Mouse (Mus musculus) liver, adult 2 months (tissue): ENCODE measurements around the gene Cdc6. TPM values are rescaled to one million over a fixed set of nuclear protein-coding genes. Genes with fewer than 3 reads are reported as not detected.
"Not testable (repeated sequence)": the region's sequence is repeated elsewhere in the genome, so short reads cannot be mapped to it uniquely, and the experiment has no call there.

Experiments used
- DNase-seq: peaks from one replicate; pipeline ENCODE4 v3.0.0-alpha.2; 2011; ENCODE audit warnings: low read depth, low spot score; ENCODE audit errors: extremely low read depth
- H3K27ac ChIP-seq: fragments of 200-500 bp; replicated peaks from 2 replicates; pipeline ENCODE4 v1.5.1; 2012; ENCODE audit warnings: low read depth, mild to moderate bottlenecking, control low read depth, inconsistent platforms, low read length; ENCODE audit not compliant: insufficient read depth
- H3K27me3 ChIP-seq: fragments of 200-500 bp; 2 replicates; pipeline ENCODE4 v1.6.1; 2012; ENCODE audit warnings: mild to moderate bottlenecking, moderate library complexity, low read length, inconsistent platforms; ENCODE audit not compliant: control insufficient read depth, insufficient read depth
- H3K36me3 ChIP-seq: fragments of 200-500 bp; 2 replicates; pipeline ENCODE4 v1.6.1; 2012; ENCODE audit warnings: low read length, inconsistent platforms; ENCODE audit not compliant: control insufficient read depth, insufficient read depth
- H3K4me1 ChIP-seq: fragments of 200-500 bp; 2 replicates; pipeline ENCODE4 v1.6.1; 2011; ENCODE audit warnings: low read length; ENCODE audit not compliant: control insufficient read depth, insufficient read depth
- H3K4me3 ChIP-seq: fragments of 200-500 bp; 2 replicates; pipeline ENCODE4 v1.5.1; 2011; ENCODE audit warnings: low read depth, mild to moderate bottlenecking, control low read depth, low read length, moderate library complexity; ENCODE audit not compliant: insufficient read depth
- H3K79me2 ChIP-seq: fragments of 200-500 bp; 2 replicates; pipeline ENCODE4 v1.6.1; 2012; ENCODE audit warnings: inconsistent platforms, mild to moderate bottlenecking, low read length, moderate library complexity; ENCODE audit not compliant: control insufficient read depth, insufficient read depth
- H3K9ac ChIP-seq: fragments of 200-500 bp; 2 replicates; pipeline ENCODE4 v1.6.1; 2012; ENCODE audit warnings: low read depth, mild to moderate bottlenecking, control low read depth, inconsistent platforms, low read length
- CTCF ChIP-seq: fragments of 200-500 bp; IDR thresholded peaks from 2 replicates; pipeline ENCODE4 v1.5.1; 2011; ENCODE audit warnings: low read depth, low read length, control low read depth
- POLR2A ChIP-seq: fragments of 200-500 bp; IDR thresholded peaks from 2 replicates; pipeline ENCODE4 v1.6.1; 2011; ENCODE audit warnings: low read length, control low read depth; ENCODE audit not compliant: insufficient read depth; ENCODE audit errors: extremely low read depth
- WGBS: fragments of 180-500 bp; shearing (Covaris S2); methylation state at CpG from one replicate; pipeline ENCODE4 v1.1.7; 2018; 5-methylcytosine and 5-hydroxymethylcytosine counted together
- polyA plus RNA-seq: library from polyadenylated mRNA; depleted of rRNA; stranded (reverse); fragments of >200 nt; gene quantifications from 2 replicates; pipeline ENCODE4 v1.2.3, GENCODE M21; 2012
- total RNA-seq: library from RNA; depleted of rRNA; stranded (reverse); fragments of >200 nt; gene quantifications from 2 replicates; pipeline ENCODE4 v1.2.3, GENCODE M21; 2014

Gene Cdc6
- total and polyA plus RNA-seq, 2 experiments: 0.07 to 0.09 TPM

DNA sequence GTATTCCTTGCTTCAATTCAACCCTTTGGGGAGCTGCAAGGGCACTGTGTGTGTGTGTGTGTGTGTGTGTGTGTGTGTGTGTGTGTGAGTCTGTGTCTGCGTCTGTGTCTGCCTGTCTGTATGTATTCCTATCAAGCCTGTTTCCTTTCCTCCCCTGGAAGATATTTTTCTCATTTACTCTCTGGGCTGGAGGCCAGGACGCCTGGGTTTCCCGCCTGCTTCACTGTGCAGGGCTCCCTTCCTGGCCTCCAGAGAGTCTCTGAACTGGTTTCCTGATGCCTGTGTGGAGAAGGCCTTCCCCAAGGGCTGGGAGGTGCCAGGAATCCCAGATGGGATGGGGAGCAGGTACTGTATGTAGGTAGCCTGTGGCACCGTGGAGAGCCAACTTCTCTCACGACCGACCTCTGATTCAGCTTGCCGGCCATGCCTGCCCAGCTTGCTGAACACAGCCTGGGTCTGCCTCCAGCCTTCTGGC is 22.6 kb downstream of the Cdc6 start:
- Histone ChIP-seq H3K4me1 (peaks cover 10% of the 10 kb centered on the region), H3K27ac (0 out of 2 replicates have a peak overlapping the region, but pooled peaks have one; percentile 11), H3K36me3 (no peaks in the 10 kb centered on the region), H3K27me3 (no peaks in the 10 kb centered on the region), H3K4me3 (no peak overlapping the region), H3K79me2 (no peaks in the 10 kb centered on the region), H3K9ac (0 out of 2 replicates have a peak overlapping the region, but pooled peaks have one; percentile 33)
- DNase-seq: no peak
- TF ChIP-seq CTCF: no peak
- no peak for TF ChIP-seq POLR2A
- WGBS: 73% methylated on average over 7 of the region's 7 CpGs

DNA sequence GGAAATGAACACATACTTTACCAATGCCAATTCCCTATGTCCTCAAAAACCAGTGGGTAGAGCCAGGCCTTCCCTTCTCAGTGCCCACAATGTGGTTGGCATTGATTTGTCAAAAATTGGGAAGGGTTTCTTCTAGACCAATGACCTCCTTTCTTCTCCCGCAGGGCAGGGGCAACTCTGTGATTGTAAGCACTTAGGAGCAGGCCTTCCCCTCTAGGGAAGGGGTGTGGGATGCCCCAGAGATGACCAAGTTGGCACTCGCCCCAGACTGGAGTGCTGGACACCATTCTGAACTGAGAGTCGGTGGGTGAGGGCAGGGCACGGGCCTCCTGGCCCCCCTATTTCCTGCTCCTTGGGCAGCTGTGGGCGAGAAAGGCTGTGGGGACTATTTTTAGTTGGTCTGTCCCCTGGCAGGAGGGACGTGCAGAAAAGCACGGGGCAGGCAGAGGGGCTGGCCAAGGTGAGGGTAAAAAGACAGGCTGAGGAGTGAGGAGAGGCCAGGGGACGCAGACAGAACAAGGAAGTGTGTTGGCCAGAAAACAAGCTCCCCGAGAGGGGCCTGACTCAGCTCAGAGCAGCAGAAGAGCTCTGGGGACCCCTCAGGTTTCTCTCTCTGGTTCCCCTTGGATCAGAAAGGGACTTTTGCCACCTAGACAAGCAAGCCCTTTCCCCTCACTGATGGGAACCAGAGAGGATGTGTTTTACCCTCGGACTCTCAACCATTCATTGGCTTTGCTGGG is 23.3 kb downstream of the Cdc6 start:
- no peak for TF ChIP-seq POLR2A
- no peak for TF ChIP-seq CTCF
- Histone ChIP-seq H3K4me1 (peaks cover 16% of the 10 kb centered on the region), H3K9ac (no peak overlapping the region), H3K27ac (no peak overlapping the region), H3K27me3 (no peaks in the 10 kb centered on the region), H3K4me3 (no peak overlapping the region), H3K36me3 (no peaks in the 10 kb centered on the region), H3K79me2 (no peaks in the 10 kb centered on the region)
- 64% methylated on average over 10 of the region's 10 CpGs for WGBS
- DNase-seq: no peak

DNA sequence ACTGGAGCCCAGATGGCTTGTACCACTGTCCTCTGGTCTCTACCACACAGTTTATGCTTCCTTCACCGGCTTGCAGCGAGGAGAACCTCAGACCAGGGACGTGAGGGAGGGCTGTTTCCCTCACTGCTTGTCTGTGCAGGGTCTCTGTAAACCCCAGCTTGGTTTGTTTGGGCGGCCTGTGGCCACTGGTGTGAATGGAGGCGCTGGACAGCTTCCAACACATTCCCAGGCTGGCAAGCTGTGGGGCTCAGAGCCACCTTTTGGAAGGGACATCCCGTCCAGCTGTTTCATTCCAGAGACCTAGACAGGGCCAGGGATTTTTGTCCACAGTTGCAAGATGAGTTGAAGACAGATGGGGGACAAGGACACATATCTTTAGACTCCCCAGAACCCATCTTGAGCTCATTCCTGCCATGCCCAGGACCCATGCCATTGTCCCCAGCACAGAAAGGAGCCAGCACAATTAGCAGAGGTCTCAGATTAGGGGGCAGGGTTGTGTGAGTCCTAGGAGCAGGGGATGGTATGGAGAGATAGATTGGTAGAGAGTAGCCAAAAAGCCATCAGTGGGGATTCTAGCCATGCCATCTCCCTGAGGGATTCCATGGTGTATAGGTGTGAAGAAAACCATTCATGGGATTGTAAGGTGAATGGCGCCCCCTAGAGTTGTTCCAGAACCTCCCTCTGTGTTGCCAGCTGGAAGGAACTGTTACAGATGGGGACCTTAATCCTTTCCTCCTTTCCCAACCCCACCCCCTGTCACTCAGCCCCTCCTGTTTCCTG is 24.1 kb downstream of the Cdc6 start:
- Histone ChIP-seq H3K4me3 (no peak overlapping the region), H3K27me3 (no peaks in the 10 kb centered on the region), H3K9ac (no peak overlapping the region), H3K4me1 (peaks cover 19% of the 10 kb centered on the region), H3K36me3 (no peaks in the 10 kb centered on the region), H3K79me2 (no peaks in the 10 kb centered on the region), H3K27ac (no peak overlapping the region)
- DNase-seq: no peak
- TF ChIP-seq POLR2A (no peak), CTCF (no peak)
- WGBS: 62% methylated on average over 7 of the region's 7 CpGs

DNA sequence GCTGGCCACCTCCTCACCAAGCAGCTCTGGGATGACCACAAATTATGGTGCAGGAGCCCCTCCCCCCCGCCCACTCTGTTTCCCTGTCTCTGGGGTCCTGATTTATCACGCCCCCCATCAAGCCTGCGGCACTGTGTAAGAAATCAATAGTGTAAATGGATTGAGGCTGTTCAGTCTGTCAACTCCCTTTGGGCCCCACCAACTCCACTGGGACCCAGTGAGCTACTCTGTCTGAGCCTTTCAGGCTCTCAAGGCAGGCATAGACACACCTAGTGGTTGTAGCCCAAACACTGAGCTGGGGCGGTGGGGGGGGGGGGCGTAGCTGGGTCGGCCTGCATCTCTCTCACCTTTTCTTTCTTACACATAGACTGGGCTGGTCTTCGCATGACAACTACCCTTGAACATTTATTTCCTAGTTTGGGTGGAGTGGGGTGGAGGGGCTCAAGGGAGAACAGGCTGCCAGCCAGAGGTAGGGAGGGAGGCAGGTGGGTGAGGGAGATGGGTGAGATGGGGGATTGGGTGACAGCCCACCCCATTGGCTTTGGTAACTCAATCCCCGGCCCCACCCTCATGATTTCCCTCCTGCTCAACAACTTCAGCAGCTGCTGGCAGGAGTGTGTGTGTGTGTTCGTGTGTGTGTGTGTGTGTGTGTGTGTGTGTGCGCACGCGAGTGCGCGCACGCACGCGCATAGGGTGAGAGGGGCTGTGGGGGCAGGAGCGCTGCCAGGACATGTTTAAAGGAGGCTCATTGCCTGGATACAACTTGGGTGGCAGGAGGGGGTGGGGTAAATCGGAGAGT is 24.9 kb downstream of the Cdc6 start:
- WGBS: 43% methylated on average over 19 of the region's 19 CpGs
- no peaks in the 10 kb centered on the region for H3K79me2 ChIP-seq
- no peak overlapping the region for H3K4me3 ChIP-seq
- DNase-seq: no peak
- no peaks in the 10 kb centered on the region for H3K36me3 ChIP-seq
- no peaks in the 10 kb centered on the region for H3K27me3 ChIP-seq
- H3K9ac ChIP-seq: no peak overlapping the region
- TF ChIP-seq CTCF (no peak), POLR2A (no peak)
- H3K4me1 ChIP-seq: peaks cover 20% of the 10 kb centered on the region
- H3K27ac ChIP-seq: no peak overlapping the region

DNA sequence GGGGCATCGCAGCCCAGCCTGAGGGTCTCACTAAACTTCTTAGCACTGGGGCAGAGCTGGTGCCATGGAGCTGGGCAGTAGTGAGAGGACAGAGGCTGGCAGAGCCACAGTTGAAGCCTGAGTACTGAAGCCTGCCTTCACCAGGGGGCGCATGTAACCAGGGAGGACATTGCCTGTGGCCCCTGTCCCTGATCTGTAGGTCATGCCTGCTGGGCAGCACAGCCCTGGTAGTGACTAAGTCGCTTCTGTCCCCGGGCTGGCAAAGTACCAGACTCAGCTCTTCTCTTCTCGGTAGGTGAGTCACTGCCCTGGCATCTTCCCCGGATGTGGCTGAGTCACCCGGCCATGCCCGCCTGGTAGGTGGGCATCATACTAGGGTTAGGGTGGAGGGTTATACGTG is 25.6 kb downstream of the Cdc6 start:
- H3K79me2 ChIP-seq: peaks cover 1% of the 10 kb centered on the region; the same call in 1 of the 2 replicates
- H3K4me3 ChIP-seq: no peak overlapping the region
- no peaks in the 10 kb centered on the region for H3K27me3 ChIP-seq
- WGBS: 16% methylated on average over 9 of the region's 9 CpGs
- no peaks in the 10 kb centered on the region for H3K36me3 ChIP-seq
- TF ChIP-seq CTCF (peak; percentile 89), POLR2A (no peak)
- H3K4me1 ChIP-seq: peaks cover 20% of the 10 kb centered on the region
- no peak overlapping the region for H3K27ac ChIP-seq
- peak; percentile 67 for DNase-seq
- H3K9ac ChIP-seq: no peak overlapping the region

DNA sequence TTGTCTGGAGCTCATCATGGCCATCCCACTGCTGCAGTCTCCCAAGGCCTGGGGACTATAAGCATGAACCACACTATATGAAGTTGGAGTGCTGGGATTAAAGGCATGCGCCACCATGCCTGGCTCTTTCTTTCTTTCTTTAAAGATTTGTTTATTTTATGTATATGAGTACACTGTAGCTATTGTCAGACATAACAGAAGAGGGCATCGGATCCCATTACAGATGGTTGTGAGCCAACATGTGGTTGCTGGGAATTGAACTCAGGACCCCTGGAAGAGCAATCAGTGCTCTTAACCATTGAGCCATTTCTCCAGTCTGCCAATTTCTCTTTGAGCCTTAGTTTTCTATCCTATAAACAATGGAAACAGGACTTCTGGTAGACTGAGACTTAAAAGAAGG is 26.2 kb downstream of the Cdc6 start:
- H3K4me3 ChIP-seq, H3K79me2 ChIP-seq, H3K27ac ChIP-seq, H3K27me3 ChIP-seq, DNase-seq, H3K36me3 ChIP-seq, H3K9ac ChIP-seq: not testable (repeated sequence)
- WGBS: 96% methylated on average over 2 of the region's 2 CpGs
- peaks cover 25% of the 10 kb centered on the region for H3K4me1 ChIP-seq
